Mouse (Mus musculus): ENCODE results near the gene B430218F22Rik. TPM values are rescaled to one million over a fixed set of nuclear protein-coding genes. Genes with fewer than 3 reads are reported as not detected.
"Not testable (repeated sequence)": the region's sequence is repeated elsewhere in the genome, so short reads cannot be mapped to it uniquely, and the experiment has no call there.

The B430218F22Rik gene
- 0.84 and 1.2 TPM in 2 replicates for polyA plus RNA-seq (2016; fragmentation: Nextera tagmentation; extraction: Ambion mirVana)

- DNase-seq (ENCODE audit: extremely low spot score, low spot score): peak; percentile 95
- Histone ChIP-seq H3K4me3 (peak within 1 kb of the TSS; percentile 91), H3K9me3 (no peaks in the 10 kb centered on the region), H3K27ac (peak within 1 kb of the TSS; percentile 96), H3K36me3 (replicated peaks) (peaks cover 33% of the 10 kb centered on the region), H3K27me3 (ENCODE audit: poor library complexity, severe bottlenecking) (no peaks in the 10 kb centered on the region), H3K4me1 (peaks cover 14% of the 10 kb centered on the region)
- WGBS: under 1% methylated on average over 93 of the region's 93 CpGs
Measured at GRCm38 (mm10) chr13:118386511-118387447, at the start of gene B430218F22Rik, which contains the start of gene Mrps30. B430218F22Rik (plus strand) TSS chr13:118386630. Mrps30 (minus strand) TSS chr13:118387252.

DNA sequence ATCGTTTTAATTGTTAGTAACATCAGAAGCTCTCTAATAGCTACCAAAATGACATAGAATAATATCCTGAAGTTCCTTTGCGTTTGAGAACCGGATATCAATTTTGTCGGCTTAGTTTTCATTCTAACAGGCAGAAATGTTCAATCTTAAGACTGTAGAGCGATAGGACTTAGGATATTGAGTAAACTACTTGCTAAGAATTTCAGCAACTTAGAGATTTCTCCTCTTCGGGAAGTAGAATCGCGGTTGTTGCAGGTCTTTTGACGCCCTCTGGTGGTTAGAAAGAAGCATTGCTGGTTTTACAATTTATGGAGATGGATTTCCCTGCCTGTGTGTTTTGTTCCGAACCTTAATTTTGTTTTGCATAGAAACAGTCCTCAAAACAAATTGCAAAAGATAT lies 36.2 kb upstream of the B430218F22Rik start:
- Histone ChIP-seq H3K36me3 (replicated peaks) (no peaks in the 10 kb centered on the region), H3K27me3 (ENCODE audit: poor library complexity, severe bottlenecking) (no peaks in the 10 kb centered on the region), H3K4me3 (no peak overlapping the region), H3K9me3 (no peaks in the 10 kb centered on the region), H3K4me1 (peaks cover 8% of the 10 kb centered on the region), H3K27ac (no peak overlapping the region)
- no peak for DNase-seq (ENCODE audit: extremely low spot score, low spot score)
- 28% methylated on average over 10 of the region's 10 CpGs for WGBS

DNA sequence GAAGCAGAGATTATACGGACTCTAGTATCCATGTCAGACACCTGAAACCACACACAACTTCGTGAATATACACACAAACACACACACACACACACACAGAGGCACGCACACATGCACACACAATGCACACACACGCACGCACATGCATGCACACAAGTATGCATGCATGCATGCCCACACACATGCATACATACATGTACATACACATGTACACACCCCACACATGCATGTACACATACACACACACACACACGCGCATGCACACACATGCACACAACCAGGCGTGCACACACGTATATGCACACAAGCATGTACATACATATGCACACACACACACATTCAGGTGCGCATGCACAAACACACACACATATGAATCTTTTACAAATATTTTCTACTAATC lies 35.6 kb upstream of the B430218F22Rik start:
- Histone ChIP-seq H3K4me1 (peaks cover 8% of the 10 kb centered on the region), H3K4me3 (no peak overlapping the region), H3K27ac (no peak overlapping the region), H3K27me3 (ENCODE audit: poor library complexity, severe bottlenecking) (no peaks in the 10 kb centered on the region), H3K9me3 (no peaks in the 10 kb centered on the region), H3K36me3 (replicated peaks) (no peaks in the 10 kb centered on the region)
- no peak for DNase-seq (ENCODE audit: extremely low spot score, low spot score)
- WGBS: 90% methylated on average over 10 of the region's 10 CpGs

- no peaks in the 10 kb centered on the region for H3K9me3 ChIP-seq
- 87% methylated on average over 6 of the region's 6 CpGs for WGBS
- DNase-seq (ENCODE audit: extremely low spot score, low spot score): no peak
- H3K27ac ChIP-seq: no peak overlapping the region
- H3K36me3 ChIP-seq (replicated peaks): no peaks in the 10 kb centered on the region
- no peak overlapping the region for H3K4me3 ChIP-seq
- no peaks in the 10 kb centered on the region for H3K27me3 ChIP-seq (ENCODE audit: poor library complexity, severe bottlenecking)
- no peaks in the 10 kb centered on the region for H3K4me1 ChIP-seq
Measured at GRCm38 (mm10) chr13:118363342-118363741, 23.1 kb upstream of the B430218F22Rik start.

DNA sequence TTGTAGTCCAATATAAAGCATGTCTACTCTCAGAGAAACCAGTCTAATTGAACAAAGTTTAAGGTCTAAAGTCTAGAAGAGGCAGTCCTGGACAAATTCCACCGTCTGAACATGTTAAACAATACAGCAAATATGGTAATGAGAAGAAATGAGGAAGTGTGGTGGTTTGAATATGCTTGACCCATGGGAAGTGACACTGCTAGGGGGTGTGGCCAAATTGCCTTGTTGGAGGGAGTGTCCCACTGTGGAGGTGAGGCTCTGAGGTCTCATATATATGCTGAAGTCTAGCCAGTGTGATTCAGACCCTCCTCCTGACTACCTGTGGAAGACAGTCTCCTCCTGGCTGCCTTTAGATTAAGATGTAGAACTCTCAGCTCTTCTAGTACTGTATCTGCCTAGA lies 20.7 kb upstream of the B430218F22Rik start:
- Histone ChIP-seq H3K4me3 (no peak overlapping the region), H3K27me3 (ENCODE audit: poor library complexity, severe bottlenecking) (no peaks in the 10 kb centered on the region), H3K36me3 (replicated peaks) (no peaks in the 10 kb centered on the region), H3K27ac (no peak overlapping the region), H3K9me3 (no peaks in the 10 kb centered on the region), H3K4me1 (no peaks in the 10 kb centered on the region)
- 80% methylated on average over 1 of the region's 1 CpGs for WGBS
- no peak for DNase-seq (ENCODE audit: extremely low spot score, low spot score)

DNA sequence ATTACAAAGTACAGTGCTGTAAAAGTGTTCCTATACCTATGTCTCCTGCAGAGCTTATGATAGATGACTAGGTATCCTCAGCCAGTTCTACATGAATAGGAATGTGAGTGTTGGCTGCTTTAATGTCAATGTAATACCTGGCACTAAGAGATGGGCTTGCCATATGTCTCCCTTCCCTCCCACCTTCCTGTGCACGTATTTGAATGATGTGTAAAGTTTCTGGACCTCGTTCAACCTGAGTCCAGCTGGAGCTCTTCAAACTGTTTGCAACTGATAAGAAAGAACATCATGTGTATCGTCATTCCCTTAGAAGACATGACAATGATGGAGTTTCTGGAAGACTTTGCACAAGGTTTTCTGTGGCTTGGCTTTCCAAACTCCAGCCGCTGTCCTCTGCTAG lies 13.6 kb upstream of the B430218F22Rik start:
- DNase-seq (ENCODE audit: extremely low spot score, low spot score): no peak
- Histone ChIP-seq H3K36me3 (replicated peaks) (peaks cover 16% of the 10 kb centered on the region), H3K27me3 (ENCODE audit: poor library complexity, severe bottlenecking) (no peaks in the 10 kb centered on the region), H3K27ac (no peak overlapping the region), H3K4me3 (no peak overlapping the region), H3K9me3 (no peaks in the 10 kb centered on the region), H3K4me1 (no peaks in the 10 kb centered on the region)
- 90% methylated on average over 4 of the region's 4 CpGs for WGBS

DNA sequence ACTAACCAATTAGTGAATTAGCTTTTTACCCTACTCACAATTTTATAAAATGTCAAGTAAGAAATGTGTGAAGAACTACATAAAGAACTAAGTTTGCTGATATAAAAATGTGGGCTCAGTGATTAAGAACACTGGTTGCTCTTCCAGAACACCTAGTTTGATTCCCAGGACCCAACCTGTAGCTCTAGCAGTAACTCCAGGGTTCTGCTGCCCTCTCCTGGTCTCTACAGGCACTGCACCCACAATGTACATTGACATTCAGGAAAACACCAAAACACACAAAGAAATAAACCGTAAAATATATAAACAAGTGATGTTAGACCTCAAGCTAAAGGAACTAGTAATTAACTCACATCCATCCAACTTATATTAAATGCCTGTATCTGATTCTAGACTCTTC lies 7.3 kb upstream of the B430218F22Rik start:
- Histone ChIP-seq H3K4me1 (no peaks in the 10 kb centered on the region), H3K36me3 (replicated peaks) (peaks cover 68% of the 10 kb centered on the region)
- WGBS: 88% methylated on average over 1 of the region's 1 CpGs

DNA sequence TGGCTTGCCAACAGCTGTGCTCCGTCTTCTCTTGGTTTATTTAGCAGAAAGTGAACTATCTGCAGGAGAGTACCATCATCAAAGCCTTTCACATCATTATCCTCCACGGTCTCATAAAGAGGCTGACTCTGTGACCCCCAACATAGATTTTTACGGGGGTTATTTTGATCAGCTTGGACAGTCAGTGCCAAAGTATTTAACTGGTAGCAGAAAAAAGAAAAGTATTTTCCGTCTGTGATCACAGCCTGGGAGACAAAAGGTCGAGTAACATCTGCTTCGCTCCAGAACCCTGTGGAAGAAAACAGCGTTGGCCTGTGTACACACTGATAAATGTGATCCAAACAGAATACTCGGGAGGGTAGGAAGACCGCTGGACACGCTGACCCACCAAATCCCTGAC lies 6.0 kb upstream of the B430218F22Rik start:
- 92% methylated on average over 10 of the region's 10 CpGs for WGBS
- Histone ChIP-seq H3K36me3 (replicated peaks) (peaks cover 78% of the 10 kb centered on the region), H3K4me3 (no peak overlapping the region), H3K9me3 (no peaks in the 10 kb centered on the region), H3K27ac (no peak overlapping the region), H3K4me1 (peaks cover 4% of the 10 kb centered on the region), H3K27me3 (ENCODE audit: poor library complexity, severe bottlenecking) (no peaks in the 10 kb centered on the region)
- DNase-seq (ENCODE audit: extremely low spot score, low spot score): no peak

More for the DNA sequence above, 7.3 kb upstream of the B430218F22Rik start:
- Histone ChIP-seq H3K4me3 (no peak overlapping the region), H3K27ac (no peak overlapping the region), H3K9me3 (no peaks in the 10 kb centered on the region), H3K27me3 (ENCODE audit: poor library complexity, severe bottlenecking) (no peaks in the 10 kb centered on the region)
- peak; percentile 44 for DNase-seq (ENCODE audit: extremely low spot score, low spot score)

DNA sequence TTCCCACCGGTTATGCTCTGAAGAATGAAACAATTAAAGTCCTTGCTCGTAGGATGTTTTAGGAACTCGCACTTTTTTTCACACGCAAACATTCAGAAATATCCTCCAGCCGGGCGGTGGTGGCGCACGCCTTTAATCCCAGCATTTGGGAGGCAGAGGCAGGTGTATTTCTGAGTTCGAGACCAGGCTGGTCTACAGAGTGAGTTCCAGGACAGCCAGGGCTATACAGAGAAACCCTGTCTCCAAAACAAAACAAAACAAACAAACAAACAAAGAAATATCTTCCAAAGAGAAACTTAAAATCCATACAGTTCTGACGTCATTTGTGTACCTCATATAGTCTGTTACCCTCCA lies 995 bp downstream of the B430218F22Rik start:
- Histone ChIP-seq H3K36me3 (replicated peaks) (peaks cover 28% of the 10 kb centered on the region), H3K27ac (peak overlapping the region; percentile 96)
- 12% methylated on average over 10 of the region's 10 CpGs for WGBS

GRCm38 (mm10) chr13:118395803-118396202 lies 9.4 kb downstream of the B430218F22Rik start:
- DNase-seq (ENCODE audit: extremely low spot score, low spot score): no peak
- Histone ChIP-seq H3K27me3 (ENCODE audit: poor library complexity, severe bottlenecking) (no peaks in the 10 kb centered on the region), H3K9me3 (no peaks in the 10 kb centered on the region), H3K4me3 (no peak overlapping the region), H3K36me3 (replicated peaks) (no peaks in the 10 kb centered on the region), H3K4me1 (no peaks in the 10 kb centered on the region), H3K27ac (no peak overlapping the region)
- 94% methylated on average over 3 of the region's 3 CpGs for WGBS

More for the DNA sequence above, 995 bp downstream of the B430218F22Rik start:
- DNase-seq (ENCODE audit: extremely low spot score, low spot score); H3K27me3 ChIP-seq (ENCODE audit: poor library complexity, severe bottlenecking); H3K9me3 ChIP-seq: not testable (repeated sequence)
- H3K4me1 ChIP-seq: peaks cover 14% of the 10 kb centered on the region
- H3K4me3 ChIP-seq: peak overlapping the region; percentile 91

GRCm38 (mm10) chr13:118400340-118400739 lies 13.9 kb downstream of the B430218F22Rik start:
- 73% methylated on average over 6 of the region's 6 CpGs for WGBS
- Histone ChIP-seq H3K4me1 (no peaks in the 10 kb centered on the region), H3K27ac (no peak overlapping the region), H3K36me3 (replicated peaks) (no peaks in the 10 kb centered on the region), H3K4me3 (no peak overlapping the region), H3K9me3 (no peaks in the 10 kb centered on the region), H3K27me3 (ENCODE audit: poor library complexity, severe bottlenecking) (0 out of 2 replicates have a peak, but pooled peaks cover 7% of the 10 kb centered on the region)
- no peak for DNase-seq (ENCODE audit: extremely low spot score, low spot score)

GRCm38 (mm10) chr13:118403544-118403943 lies 17.1 kb downstream of the B430218F22Rik start:
- no peak overlapping the region for H3K27ac ChIP-seq
- no peak overlapping the region for H3K4me3 ChIP-seq
- no peaks in the 10 kb centered on the region for H3K4me1 ChIP-seq
- no peaks in the 10 kb centered on the region for H3K36me3 ChIP-seq (replicated peaks)
- H3K9me3 ChIP-seq: no peaks in the 10 kb centered on the region
- 0 out of 2 replicates have a peak, but pooled peaks cover 7% of the 10 kb centered on the region for H3K27me3 ChIP-seq (ENCODE audit: poor library complexity, severe bottlenecking)
- DNase-seq (ENCODE audit: extremely low spot score, low spot score): no peak

DNA sequence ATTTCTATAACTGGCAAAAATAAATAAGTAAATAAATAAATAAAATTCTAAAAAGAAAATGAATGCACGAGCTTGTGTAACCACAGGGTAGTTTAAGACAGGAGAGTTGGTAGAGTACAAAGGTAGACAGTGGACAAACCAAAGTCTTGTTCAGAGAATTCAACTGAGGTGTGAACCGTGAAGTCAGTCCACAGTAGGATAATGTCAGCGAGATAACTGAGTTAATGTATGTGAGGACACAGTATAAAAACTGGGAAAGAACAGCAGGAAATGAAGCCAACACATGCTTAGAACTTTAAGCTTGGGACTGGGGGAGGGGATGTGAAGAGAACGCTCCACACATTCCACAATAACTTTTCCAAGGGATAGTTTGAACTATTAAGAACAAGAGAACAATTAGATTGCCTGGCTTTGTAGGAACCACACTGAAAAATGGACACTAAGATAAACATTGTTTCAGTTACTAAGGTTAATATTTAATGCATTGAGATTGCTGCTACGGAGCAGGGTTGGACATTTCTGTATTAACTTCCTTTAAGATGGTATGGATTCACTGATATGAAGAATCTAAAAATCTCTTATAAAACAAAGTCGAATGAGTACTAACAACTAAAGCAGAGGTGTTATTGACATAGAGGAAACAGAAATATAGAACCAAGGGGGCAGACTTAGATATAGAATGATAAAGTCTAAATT lies 25.0 kb downstream of the B430218F22Rik start:
- DNase-seq (ENCODE audit: extremely low spot score, low spot score): no peak
- Histone ChIP-seq H3K4me3 (no peak overlapping the region), H3K36me3 (replicated peaks) (no peaks in the 10 kb centered on the region), H3K27me3 (ENCODE audit: poor library complexity, severe bottlenecking) (no peaks in the 10 kb centered on the region), H3K9me3 (no peaks in the 10 kb centered on the region), H3K4me1 (no peaks in the 10 kb centered on the region), H3K27ac (no peak overlapping the region)
- 87% methylated on average over 6 of the region's 6 CpGs for WGBS

Measured in forebrain, embryonic 10.5 days (tissue).